28 mouse cellular contexts compared by ENCODE assay signal in the genomic region with DNA sequence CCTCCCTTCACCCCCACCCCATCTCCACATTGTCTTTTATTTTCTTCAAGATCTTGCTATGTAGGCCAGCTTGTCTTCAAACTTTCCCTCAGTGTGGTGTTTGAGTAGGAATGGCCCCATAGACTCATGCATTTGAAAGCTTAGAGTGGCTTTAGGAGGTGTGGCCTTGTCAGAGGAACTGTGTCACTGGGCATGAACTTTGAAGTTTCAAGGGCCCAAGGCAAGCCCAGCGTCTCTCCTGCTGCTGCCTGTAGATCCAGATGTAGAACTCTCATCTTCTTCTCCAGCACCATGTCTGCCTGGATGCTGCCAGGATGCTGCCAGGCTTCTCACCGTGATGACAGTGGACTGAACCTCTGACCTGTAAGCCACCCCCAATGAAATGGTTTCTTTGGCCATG. TPM values are rescaled to one million over a fixed set of nuclear protein-coding genes. Genes with fewer than 3 reads are reported as not detected.
DNase-seq lines count a peak whose midpoint lies in the region; ATAC-seq and TF ChIP-seq lines count a peak whose summit lies in the region.
"Had no signal": no experiment of that assay in that cellular context is flagged by ENCODE, and none has a peak within 500 bp of the region (broad histone marks: within the 10 kb centered on the region; RNA-seq: fewer than 3 reads in every experiment).

No protein-coding gene starts in this region.

- peak; percentile 19; the same call in 1 of the 2 replicates for ATAC-seq in intestine, embryonic 16.5 days
- no peak for ATAC-seq in intestine, postnatal 0 days
- ATAC-seq in monocyte, adult 5-6 weeks (replicated peaks; ENCODE audit: insufficient number of reproducible peaks, low FRiP score, low TSS enrichment, poor library complexity, severe bottlenecking), result 0 out of 2 replicates have a peak, but pooled peaks have one; percentile 14
- ATAC-seq: forebrain, embryonic 15.5 days; hindbrain, postnatal 0 days; inflammation-experienced regulatory T-cells, adult 6 months had no signal

- no peaks in the 10 kb centered on the region for H3K9me3 ChIP-seq in intestine, embryonic 16.5 days (ENCODE audit: control insufficient read depth, low read length)
- H3K9me3 ChIP-seq in intestine, postnatal 0 days (ENCODE audit: control insufficient read depth), result no peaks in the 10 kb centered on the region
- H3K9me3 ChIP-seq: embryonic facial prominence, embryonic 10.5 days; embryonic facial prominence, embryonic 13.5 days; forebrain, embryonic 12.5 days; forebrain, embryonic 15.5 days; heart, embryonic 12.5 days; heart, embryonic 15.5 days had no signal

- H3K27me3 ChIP-seq in intestine, embryonic 16.5 days (replicated peaks; ENCODE audit: control insufficient read depth, insufficient read depth, low read length), result no peaks in the 10 kb centered on the region
- H3K27me3 ChIP-seq in intestine, postnatal 0 days (replicated peaks; ENCODE audit: control insufficient read depth, insufficient read depth, low read length), result no peaks in the 10 kb centered on the region
- H3K27me3 ChIP-seq: embryonic facial prominence, embryonic 13.5 days; forebrain, embryonic 12.5 days; forebrain, embryonic 15.5 days; heart, embryonic 12.5 days; heart, embryonic 15.5 days had no signal

- no peak overlapping the region for H3K4me3 ChIP-seq in intestine, embryonic 16.5 days (ENCODE audit: low read length)
- no peak overlapping the region for H3K4me3 ChIP-seq in intestine, postnatal 0 days (ENCODE audit: low read depth, low read length)
- H3K4me3 ChIP-seq: embryonic facial prominence, embryonic 10.5 days; embryonic facial prominence, embryonic 13.5 days; erythroblast, embryonic 14.5 days; forebrain, embryonic 12.5 days; forebrain, embryonic 15.5 days; heart, embryonic 12.5 days; heart, embryonic 15.5 days had no signal

- 66% methylated on average over 2 of the region's 2 CpGs for WGBS in intestine, embryonic 16.5 days
- 47% methylated on average over 2 of the region's 2 CpGs for WGBS in intestine, postnatal 0 days

- H3K27ac ChIP-seq in intestine, embryonic 16.5 days (ENCODE audit: low read length), result no peak overlapping the region
- H3K27ac ChIP-seq in intestine, postnatal 0 days (ENCODE audit: low read depth, low read length), result no peak overlapping the region
- H3K27ac ChIP-seq: embryonic facial prominence, embryonic 10.5 days; embryonic facial prominence, embryonic 13.5 days; forebrain, embryonic 12.5 days; forebrain, embryonic 15.5 days; heart, embryonic 15.5 days; hindbrain, embryonic 14.5 days; hindbrain, postnatal 0 days had no signal

- peak; percentile 63 for DNase-seq in adrenal gland, adult 2 months
- no peak for DNase-seq in adrenal gland, postnatal 4 days (ENCODE audit: low spot score in 2 of 2)
- no peak for DNase-seq in urinary bladder, postnatal 10 days (ENCODE audit: low spot score)
- DNase-seq: B cell, adult 2 months; cerebellum, adult 11 months; cerebellum, adult 8-10 months; cerebellum, postnatal 10 days; cerebellum, postnatal 36 days; embryo, embryonic 11 days; gastrocnemius, postnatal 25 days; heart, adult 18-20 months; heart, postnatal 10 days; heart, postnatal 4 days; kidney, adult 11 months; kidney, adult 8-10 months had no signal

- H3K4me2 ChIP-seq in intestine, embryonic 16.5 days (ENCODE audit: low read depth, low read length), result no peak overlapping the region
- no peak overlapping the region for H3K4me2 ChIP-seq in intestine, postnatal 0 days (replicated peaks; ENCODE audit: low read depth)
- H3K4me2 ChIP-seq: embryonic facial prominence, embryonic 13.5 days; forebrain, embryonic 12.5 days; forebrain, embryonic 15.5 days; heart, embryonic 12.5 days; heart, embryonic 15.5 days; hindbrain, embryonic 14.5 days had no signal

- H3K9ac ChIP-seq in intestine, embryonic 16.5 days (ENCODE audit: low read depth, low read length), result no peak overlapping the region
- H3K9ac ChIP-seq in intestine, postnatal 0 days (ENCODE audit: low read depth, low read length), result no peak overlapping the region
- H3K9ac ChIP-seq: embryonic facial prominence, embryonic 13.5 days; forebrain, embryonic 12.5 days; forebrain, embryonic 15.5 days; heart, embryonic 12.5 days; heart, embryonic 15.5 days; hindbrain, embryonic 14.5 days had no signal

- H3K4me1 ChIP-seq in intestine, embryonic 16.5 days (ENCODE audit: control insufficient read depth, insufficient read depth, low read length), result no peaks in the 10 kb centered on the region
- H3K4me1 ChIP-seq in intestine, postnatal 0 days (replicated peaks; ENCODE audit: control insufficient read depth, insufficient read depth, low read length), result peaks cover 3% of the 10 kb centered on the region; the same call in 1 of the 2 replicates

- TF ChIP-seq CTCF in intestine, postnatal 0 days (IDR thresholded peaks at IDR 0.05; ENCODE audit: low read depth), result no peak

- H3K36me3 ChIP-seq in intestine, embryonic 16.5 days (ENCODE audit: control insufficient read depth, insufficient read depth, low read length), result no peaks in the 10 kb centered on the region
- no peaks in the 10 kb centered on the region for H3K36me3 ChIP-seq in intestine, postnatal 0 days (ENCODE audit: control insufficient read depth, insufficient read depth)
- H3K36me3 ChIP-seq: embryonic facial prominence, embryonic 10.5 days; embryonic facial prominence, embryonic 13.5 days; forebrain, embryonic 12.5 days; forebrain, embryonic 15.5 days; heart, embryonic 12.5 days; heart, embryonic 15.5 days had no signal

RNA-seq across cellular contexts. Expression of a gene that starts 7.9 kb away (rescaled TPM):
- total RNA-seq in adrenal gland, adult 2 months (2021), result 10 to 100 TPM; 15.6 to 23.5 TPM
- polyA plus RNA-seq in adrenal gland, adult 2 months (2012; rRNA removed), result 6.1 and 6.4 TPM in 2 replicates
- 10 to 100 TPM; 12.4 to 13.7 TPM for total RNA-seq in adrenal gland, postnatal 4 days (2021)
- 6.7 and 7.3 TPM in 2 replicates for polyA plus RNA-seq in intestine, embryonic 16.5 days (2015; fragmentation: Nextera tagmentation; extraction: Ambion mirVana)
- 1.5 and 2.2 TPM in 2 replicates for polyA plus RNA-seq in intestine, postnatal 0 days (2015; fragmentation: Nextera tagmentation; extraction: Ambion mirVana)
- total RNA-seq in monocyte, adult 5-6 weeks (2017), result 2.5 to 12.5 TPM (median 3.6 TPM) in 3 replicates

RNA-seq across cellular contexts. Expression of a gene that starts 8.1 kb away (rescaled TPM):
- total RNA-seq in adrenal gland, adult 2 months (2021), result 10 to 100 TPM; 41.3 to 58.9 TPM
- 5.1 TPM in 2 replicates for polyA plus RNA-seq in adrenal gland, adult 2 months (2012; rRNA removed)
- 100 to 1,000 TPM; 211 to 243 TPM for total RNA-seq in adrenal gland, postnatal 4 days (2021)
- 2.8 and 4.7 TPM in 2 replicates for polyA plus RNA-seq in intestine, embryonic 16.5 days (2015; fragmentation: Nextera tagmentation; extraction: Ambion mirVana)
- 2.3 and 3.4 TPM in 2 replicates for polyA plus RNA-seq in intestine, postnatal 0 days (2015; fragmentation: Nextera tagmentation; extraction: Ambion mirVana)
- 169 to 362 TPM (median 289 TPM) in 3 replicates for total RNA-seq in monocyte, adult 5-6 weeks (2017)

RNA-seq across cellular contexts. Expression of a gene that starts 9.2 kb away (rescaled TPM):
- 1 to 10 TPM; 3.1 to 8.3 TPM for total RNA-seq in adrenal gland, adult 2 months (2021)
- 0.93 and 4.7 TPM in 2 replicates for polyA plus RNA-seq in adrenal gland, adult 2 months (2012; rRNA removed)
- 10 to 100 TPM; 27.8 to 28.5 TPM for total RNA-seq in adrenal gland, postnatal 4 days (2021)
- 0.70 TPM in 1 of 2 replicates, not detected in the other for polyA plus RNA-seq in intestine, embryonic 16.5 days (2015; fragmentation: Nextera tagmentation; extraction: Ambion mirVana)
- 0.42 TPM in 1 of 2 replicates, not detected in the other for polyA plus RNA-seq in intestine, postnatal 0 days (2015; fragmentation: Nextera tagmentation; extraction: Ambion mirVana)
- total RNA-seq in monocyte, adult 5-6 weeks (2017), result 11.5 to 28.2 TPM (median 14.2 TPM) in 3 replicates
- polyA plus RNA-seq: heart, embryonic 12.5 days; hindbrain, embryonic 14.5 days; hindbrain, postnatal 0 days had no signal

RNA-seq across cellular contexts. Expression of a gene that starts 9.3 kb away (rescaled TPM):
- total RNA-seq in adrenal gland, adult 2 months (2021), result 10 to 100 TPM; 29.6 to 38.9 TPM
- 95.5 and 96.5 TPM in 2 replicates for polyA plus RNA-seq in adrenal gland, adult 2 months (2012; rRNA removed)
- 10 to 100 TPM; 30.6 to 33.1 TPM for total RNA-seq in adrenal gland, postnatal 4 days (2021)
- 65.2 and 66.2 TPM in 2 replicates for polyA plus RNA-seq in intestine, embryonic 16.5 days (2015; fragmentation: Nextera tagmentation; extraction: Ambion mirVana)
- 56.4 and 60.7 TPM in 2 replicates for polyA plus RNA-seq in intestine, postnatal 0 days (2015; fragmentation: Nextera tagmentation; extraction: Ambion mirVana)
- total RNA-seq in monocyte, adult 5-6 weeks (2017), result 3.9 to 8.1 TPM (median 6.9 TPM) in 3 replicates

RNA-seq across cellular contexts. Expression of a gene that starts 10.1 kb away (rescaled TPM):
- 10 to 100 TPM; 21.8 to 28.5 TPM for total RNA-seq in adrenal gland, adult 2 months (2021)
- 59.6 and 80.3 TPM in 2 replicates for polyA plus RNA-seq in adrenal gland, adult 2 months (2012; rRNA removed)
- total RNA-seq in adrenal gland, postnatal 4 days (2021), result 100 to 1,000 TPM; 197 to 262 TPM
- 2.9 and 3.7 TPM in 2 replicates for polyA plus RNA-seq in intestine, embryonic 16.5 days (2015; fragmentation: Nextera tagmentation; extraction: Ambion mirVana)
- polyA plus RNA-seq in intestine, postnatal 0 days (2015; fragmentation: Nextera tagmentation; extraction: Ambion mirVana), result 1.1 and 1.5 TPM in 2 replicates
- total RNA-seq in monocyte, adult 5-6 weeks (2017), result 1.5 to 1.6 TPM in 2 of 3 replicates, not detected in the other
